Mouse (Mus musculus): ENCODE results near the gene Gm20388. TPM values are rescaled to one million over a fixed set of nuclear protein-coding genes. Genes with fewer than 3 reads are reported as not detected.

The Gm20388 gene
- polyA plus RNA-seq, 1 experiment from 2014 or later, result not detected

- no peak overlapping the region for H3K9ac ChIP-seq (ENCODE audit: low read depth, low read length)
- ATAC-seq, result no peak
- no peak overlapping the region for H3K27ac ChIP-seq (ENCODE audit: low read depth, low read length)
- no peaks in the 10 kb centered on the region for H3K27me3 ChIP-seq (replicated peaks; ENCODE audit: control insufficient read depth, insufficient read depth, low read length)
- H3K4me1 ChIP-seq (replicated peaks; ENCODE audit: control insufficient read depth, insufficient read depth, low read length), result no peaks in the 10 kb centered on the region
- H3K9me3 ChIP-seq (ENCODE audit: control insufficient read depth), result no peaks in the 10 kb centered on the region
- no peak overlapping the region for H3K4me3 ChIP-seq (ENCODE audit: low read depth, low read length)
- TF ChIP-seq CTCF (IDR thresholded peaks at IDR 0.05; ENCODE audit: low read depth), result no peak
- no peaks in the 10 kb centered on the region for H3K36me3 ChIP-seq (ENCODE audit: control insufficient read depth, insufficient read depth)
- H3K4me2 ChIP-seq (replicated peaks; ENCODE audit: low read depth), result no peak overlapping the region
- WGBS, result 66% methylated on average over 11 of the region's 11 CpGs
Measured at GRCm38 (mm10) chr8:122357202-122357601, 2446.6 kb downstream of the Gm20388 start.

GRCm38 (mm10) chr8:122357641-122358040 is 2447.0 kb downstream of the Gm20388 start:
- no peak overlapping the region for H3K4me3 ChIP-seq (ENCODE audit: low read depth, low read length)
- no peak overlapping the region for H3K4me2 ChIP-seq (replicated peaks; ENCODE audit: low read depth)
- TF ChIP-seq CTCF (IDR thresholded peaks at IDR 0.05; ENCODE audit: low read depth), result no peak
- H3K9ac ChIP-seq (ENCODE audit: low read depth, low read length), result no peak overlapping the region
- H3K27me3 ChIP-seq (replicated peaks; ENCODE audit: control insufficient read depth, insufficient read depth, low read length), result no peaks in the 10 kb centered on the region
- 73% methylated on average over 5 of the region's 5 CpGs for WGBS
- no peaks in the 10 kb centered on the region for H3K4me1 ChIP-seq (replicated peaks; ENCODE audit: control insufficient read depth, insufficient read depth, low read length)
- H3K27ac ChIP-seq (ENCODE audit: low read depth, low read length), result no peak overlapping the region
- ATAC-seq, result no peak
- H3K9me3 ChIP-seq (ENCODE audit: control insufficient read depth), result no peaks in the 10 kb centered on the region
- H3K36me3 ChIP-seq (ENCODE audit: control insufficient read depth, insufficient read depth), result no peaks in the 10 kb centered on the region

GRCm38 (mm10) chr8:122359111-122359775 is 2448.6 kb downstream of the Gm20388 start:
- WGBS, result 80% methylated on average over 15 of the region's 15 CpGs
- H3K4me1 ChIP-seq (replicated peaks; ENCODE audit: control insufficient read depth, insufficient read depth, low read length), result no peaks in the 10 kb centered on the region
- TF ChIP-seq CTCF (IDR thresholded peaks at IDR 0.05; ENCODE audit: low read depth), result no peak
- H3K27me3 ChIP-seq (replicated peaks; ENCODE audit: control insufficient read depth, insufficient read depth, low read length), result no peaks in the 10 kb centered on the region
- no peak overlapping the region for H3K4me2 ChIP-seq (replicated peaks; ENCODE audit: low read depth)
- H3K9ac ChIP-seq (ENCODE audit: low read depth, low read length), result no peak overlapping the region
- ATAC-seq, result no peak
- no peaks in the 10 kb centered on the region for H3K36me3 ChIP-seq (ENCODE audit: control insufficient read depth, insufficient read depth)
- no peak overlapping the region for H3K4me3 ChIP-seq (ENCODE audit: low read depth, low read length)
- H3K27ac ChIP-seq (ENCODE audit: low read depth, low read length), result no peak overlapping the region
- H3K9me3 ChIP-seq (ENCODE audit: control insufficient read depth), result no peaks in the 10 kb centered on the region

GRCm38 (mm10) chr8:122360696-122361416 is 2450.2 kb downstream of the Gm20388 start, which contains the start of gene Trhr2:
TSS of gene Trhr2 (minus strand) at chr8:122360746.
- no peak within 1 kb of the TSS for H3K9ac ChIP-seq (ENCODE audit: low read depth, low read length)
- no peaks in the 10 kb centered on the region for H3K4me1 ChIP-seq (replicated peaks; ENCODE audit: control insufficient read depth, insufficient read depth, low read length)
- H3K27me3 ChIP-seq (replicated peaks; ENCODE audit: control insufficient read depth, insufficient read depth, low read length), result no peaks in the 10 kb centered on the region
- no peaks in the 10 kb centered on the region for H3K36me3 ChIP-seq (ENCODE audit: control insufficient read depth, insufficient read depth)
- H3K4me3 ChIP-seq (ENCODE audit: low read depth, low read length), result no peak within 1 kb of the TSS
- no peak within 1 kb of the TSS for H3K4me2 ChIP-seq (replicated peaks; ENCODE audit: low read depth)
- 69% methylated on average over 7 of the region's 7 CpGs for WGBS
- H3K9me3 ChIP-seq (ENCODE audit: control insufficient read depth), result no peaks in the 10 kb centered on the region
- ATAC-seq, result no peak
- TF ChIP-seq CTCF (IDR thresholded peaks at IDR 0.05; ENCODE audit: low read depth), result no peak
- no peak within 1 kb of the TSS for H3K27ac ChIP-seq (ENCODE audit: low read depth, low read length)

GRCm38 (mm10) chr8:122362271-122362670 is 2451.6 kb downstream of the Gm20388 start:
- Histone ChIP-seq H3K4me2 (replicated peaks; ENCODE audit: low read depth) (no peak overlapping the region), H3K27ac (ENCODE audit: low read depth, low read length) (no peak overlapping the region), H3K27me3 (replicated peaks; ENCODE audit: control insufficient read depth, insufficient read depth, low read length) (no peaks in the 10 kb centered on the region), H3K9ac (ENCODE audit: low read depth, low read length) (no peak overlapping the region), H3K4me1 (replicated peaks; ENCODE audit: control insufficient read depth, insufficient read depth, low read length) (no peaks in the 10 kb centered on the region), H3K36me3 (ENCODE audit: control insufficient read depth, insufficient read depth) (no peaks in the 10 kb centered on the region), H3K4me3 (ENCODE audit: low read depth, low read length) (no peak overlapping the region), H3K9me3 (ENCODE audit: control insufficient read depth) (no peaks in the 10 kb centered on the region)
- ATAC-seq, result no peak
- no peak for TF ChIP-seq CTCF (IDR thresholded peaks at IDR 0.05; ENCODE audit: low read depth)
- 35% methylated on average over 5 of the region's 5 CpGs for WGBS

GRCm38 (mm10) chr8:122362967-122363366 is 2452.3 kb downstream of the Gm20388 start:
- H3K36me3 ChIP-seq (ENCODE audit: control insufficient read depth, insufficient read depth), result no peaks in the 10 kb centered on the region
- no peak for ATAC-seq
- TF ChIP-seq CTCF (IDR thresholded peaks at IDR 0.05; ENCODE audit: low read depth), result no peak
- no peaks in the 10 kb centered on the region for H3K9me3 ChIP-seq (ENCODE audit: control insufficient read depth)
- no peak overlapping the region for H3K4me2 ChIP-seq (replicated peaks; ENCODE audit: low read depth)
- H3K27me3 ChIP-seq (replicated peaks; ENCODE audit: control insufficient read depth, insufficient read depth, low read length), result no peaks in the 10 kb centered on the region
- no peaks in the 10 kb centered on the region for H3K4me1 ChIP-seq (replicated peaks; ENCODE audit: control insufficient read depth, insufficient read depth, low read length)
- WGBS, result 31% methylated on average over 8 of the region's 8 CpGs
- H3K27ac ChIP-seq (ENCODE audit: low read depth, low read length), result no peak overlapping the region
- no peak overlapping the region for H3K9ac ChIP-seq (ENCODE audit: low read depth, low read length)
- H3K4me3 ChIP-seq (ENCODE audit: low read depth, low read length), result no peak overlapping the region
